Mouse (Mus musculus) left cerebral cortex, postnatal 36 days (tissue): ENCODE data around the gene Stk25. TPM values are rescaled to one million over a fixed set of nuclear protein-coding genes. Genes with fewer than 3 reads are reported as not detected.
A peak's percentile ranks its signal among the peaks of the same experiment; 100 is the strongest.
"Not testable (repeated sequence)": the region's sequence is repeated elsewhere in the genome, so short reads cannot be mapped to it uniquely, and the experiment has no call there.

Experiments used
- DNase-seq, 2 experiments: peaks; one replicate each; pipeline ENCODE4 v3.0.0; 2021 to 2022; ENCODE audit warnings: low spot score in 2 of 2, mixed read lengths in 1 of 2
- intact Hi-C: fragments of 180-260 bp; cut with DNase I; formaldehyde crosslinking; loops from one replicate; pipeline ENCODE4 v1.15.1; 2025
- total RNA-seq, 2 experiments: library from RNA; stranded (reverse); gene quantifications; 2 replicates each; pipeline ENCODE4 v1.2.3; 2021

Gene Stk25
- 100 to 1,000 TPM; 370 to 405 TPM for total RNA-seq

- intact Hi-C loops, DNase-seq: not testable (repeated sequence)
Observed at GRCm38 (mm10) chr1:93658559-93658958, at the start of gene Stk25. Gene Stk25, minus strand, starts transcription at chr1:93658659.

GRCm38 (mm10) chr1:93705389-93705788 lies 46.9 kb upstream of the Stk25 start:
- no peak for DNase-seq
- intact Hi-C loops: no loop called here

GRCm38 (mm10) chr1:93704341-93704740 lies 45.9 kb upstream of the Stk25 start:
- no peak for DNase-seq
- intact Hi-C loops: no loop called here

- intact Hi-C loops: no loop called here
- DNase-seq: no peak
Observed at GRCm38 (mm10) chr1:93703472-93704048, 45.1 kb upstream of the Stk25 start.

- intact Hi-C loops: no loop called here
- DNase-seq: no peak
Observed at GRCm38 (mm10) chr1:93702106-93702505, 43.6 kb upstream of the Stk25 start.

- intact Hi-C loops: no loop called here
- DNase-seq: peak; percentile 71 to 74
Observed at GRCm38 (mm10) chr1:93699159-93699558, 40.7 kb upstream of the Stk25 start.

- DNase-seq: no peak
- intact Hi-C loops: no loop called here
Observed at GRCm38 (mm10) chr1:93697317-93697716, 38.9 kb upstream of the Stk25 start.

- no peak for DNase-seq
- intact Hi-C loops: no loop called here
Observed at GRCm38 (mm10) chr1:93694966-93695365, 36.5 kb upstream of the Stk25 start.

- intact Hi-C loops: no loop called here
Observed at GRCm38 (mm10) chr1:93693943-93694342, 35.5 kb upstream of the Stk25 start.

GRCm38 (mm10) chr1:93693502-93693901 lies 35.0 kb upstream of the Stk25 start:
- DNase-seq: no peak
- intact Hi-C loops: no loop called here

More at GRCm38 (mm10) chr1:93693943-93694342, 35.5 kb upstream of the Stk25 start:
- no peak for DNase-seq

GRCm38 (mm10) chr1:93692773-93693172 lies 34.3 kb upstream of the Stk25 start:
- intact Hi-C loops: no loop called here
- no peak for DNase-seq

- intact Hi-C loops: no loop called here
- peak in 1 of 2 experiments; percentile 31 for DNase-seq
Observed at GRCm38 (mm10) chr1:93691786-93692357, 33.4 kb upstream of the Stk25 start.

GRCm38 (mm10) chr1:93691106-93691505 lies 32.6 kb upstream of the Stk25 start:
- intact Hi-C loops: no loop called here
- no peak for DNase-seq

GRCm38 (mm10) chr1:93689901-93690496 lies 31.5 kb upstream of the Stk25 start:
- no peak for DNase-seq
- intact Hi-C loops: no loop called here

GRCm38 (mm10) chr1:93688154-93688553 lies 29.7 kb upstream of the Stk25 start:
- intact Hi-C loops: no loop called here
- no peak for DNase-seq

GRCm38 (mm10) chr1:93686961-93687320 lies 28.5 kb upstream of the Stk25 start:
- intact Hi-C loops: loop anchor here (2.0 kb wide), 1 partner anchor 52 kb away; no protein-coding TSS in a partner anchor
- DNase-seq: no peak

- peak; percentile 67 to 70 for DNase-seq
- intact Hi-C loops: loop anchor here (2.0 kb wide), 1 partner anchor 52 kb away; no protein-coding TSS in a partner anchor
Observed at GRCm38 (mm10) chr1:93686245-93686960, 27.9 kb upstream of the Stk25 start.

- DNase-seq: peak; percentile 54 to 67
- intact Hi-C loops: loop anchor here (2.0 kb wide), 1 partner anchor 51 kb away; no protein-coding TSS in a partner anchor
Observed at GRCm38 (mm10) chr1:93685401-93686244, 27.2 kb upstream of the Stk25 start, which contains the start of gene Bok. Gene Bok, plus strand, starts transcription at chr1:93685660.

- no peak for DNase-seq
- intact Hi-C loops: no loop called here
Observed at GRCm38 (mm10) chr1:93679889-93680568, 21.6 kb upstream of the Stk25 start.
